Mouse (Mus musculus): ENCODE measurements around the gene Eno1.

DNA sequence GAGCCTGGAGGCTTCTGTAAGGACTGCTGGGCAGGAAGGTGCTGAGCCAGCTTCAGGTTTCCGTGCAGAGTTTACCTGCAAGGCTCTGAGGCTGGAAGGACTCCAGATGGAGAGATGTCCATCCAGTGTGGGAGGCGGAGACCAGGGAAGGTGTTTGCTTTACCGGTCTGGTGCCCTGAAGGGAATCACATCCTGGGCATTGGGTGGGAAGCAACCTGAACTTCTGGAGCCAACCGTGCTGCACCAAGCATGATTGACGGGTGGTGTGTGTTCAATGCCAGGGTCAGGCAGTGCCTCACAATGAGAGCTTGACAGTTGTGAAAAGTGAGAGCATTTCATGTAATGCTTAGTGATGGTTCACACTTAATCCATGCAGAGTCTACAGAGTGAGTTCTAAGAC is 12.4 kb downstream of the Eno1 start:
- TF ChIP-seq EP300 (IDR thresholded peaks at IDR 0.05; ENCODE audit: low read depth) = no peak
- no peak for TF ChIP-seq CTCF (IDR thresholded peaks at IDR 0.05; ENCODE audit: low read depth)

All from liver, postnatal 0 days (tissue).